In the genomic region with DNA sequence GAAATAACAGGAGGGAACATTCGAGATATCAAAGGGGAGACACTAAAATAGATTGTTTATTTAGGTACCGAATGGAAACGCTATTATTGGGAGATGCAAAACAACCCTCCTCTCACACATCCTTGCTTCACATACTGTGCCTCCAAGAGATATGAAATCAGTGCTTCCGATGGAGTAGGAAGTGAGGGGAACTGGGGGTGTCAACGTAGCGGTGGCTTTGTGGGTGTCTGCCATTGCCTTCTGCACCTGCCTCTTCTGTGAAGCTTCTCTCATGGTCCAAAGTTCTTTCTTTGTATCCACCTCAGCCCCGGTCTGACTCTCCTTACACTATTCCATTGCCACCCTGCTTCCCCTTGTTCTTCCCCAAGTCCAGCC, we compare ENCODE assay signal across 9 mouse cellular contexts.
DNase-seq lines count a peak whose midpoint lies in the region; ATAC-seq and TF ChIP-seq lines count a peak whose summit lies in the region.
"Had no signal": no experiment of that assay in that cellular context is flagged by ENCODE, and none has a peak within 500 bp of the region (broad histone marks: within the 10 kb centered on the region; RNA-seq: fewer than 3 reads in every experiment).

No protein-coding gene starts in this region.

- WGBS in kidney, embryonic 16.5 days = 37% methylated on average over 7 of the region's 7 CpGs
- WGBS in liver, embryonic 15.5 days (ENCODE audit: insufficient replicate concordance) = 23% methylated on average over 7 of the region's 7 CpGs

- peak overlapping the region; percentile 30 for H3K4me3 ChIP-seq in kidney, embryonic 16.5 days (ENCODE audit: low read length)
- H3K4me3 ChIP-seq in cortical plate, adult 2 months (ENCODE audit: insufficient read depth, low read length) = peak overlapping the region; percentile 25
- no peak overlapping the region for H3K4me3 ChIP-seq in liver, embryonic 15.5 days (replicated peaks)

- no peak for DNase-seq in kidney, postnatal 4 days
- no peak for DNase-seq in adrenal gland, postnatal 4 days (ENCODE audit: low spot score in 2 of 2)
- DNase-seq in left cerebral cortex, adult 11 months (ENCODE audit: low spot score) = no peak
- no peak for DNase-seq in adrenal gland, postnatal 10 days

- no peak overlapping the region for H3K27ac ChIP-seq in kidney, embryonic 16.5 days (ENCODE audit: low read length)
- no peak overlapping the region for H3K27ac ChIP-seq in cortical plate, adult 2 months (ENCODE audit: insufficient read depth, low read length)
- no peak overlapping the region for H3K27ac ChIP-seq in liver, embryonic 15.5 days (replicated peaks)

- H3K36me3 ChIP-seq in kidney, embryonic 16.5 days (ENCODE audit: insufficient read depth, low read length) = no peaks in the 10 kb centered on the region
- no peaks in the 10 kb centered on the region for H3K36me3 ChIP-seq in liver, embryonic 15.5 days (replicated peaks)

- H3K27me3 ChIP-seq in kidney, embryonic 16.5 days (ENCODE audit: insufficient read depth, low read length) = no peaks in the 10 kb centered on the region
- peaks cover 23% of the 10 kb centered on the region for H3K27me3 ChIP-seq in liver, embryonic 15.5 days
- H3K27me3 ChIP-seq: Patski had no signal

- peak overlapping the region; percentile 56 for H3K4me2 ChIP-seq in kidney, embryonic 16.5 days (replicated peaks; ENCODE audit: low read depth, low read length)
- H3K4me2 ChIP-seq in liver, embryonic 15.5 days = peak overlapping the region; percentile 50

- no peak for ATAC-seq in kidney, embryonic 16.5 days (ENCODE audit: low FRiP score, low TSS enrichment)
- 0 out of 2 replicates have a peak, but pooled peaks have one; percentile 7 for ATAC-seq in granulocyte monocyte progenitor cell, adult 5-6 weeks (replicated peaks; ENCODE audit: poor library complexity, severe bottlenecking)
- no peak for ATAC-seq in liver, embryonic 15.5 days (ENCODE audit: insufficient read depth)
- ATAC-seq: Patski had no signal

- H3K9me3 ChIP-seq in kidney, embryonic 16.5 days (ENCODE audit: low read length) = no peaks in the 10 kb centered on the region
- H3K9me3 ChIP-seq in liver, embryonic 15.5 days (replicated peaks) = no peaks in the 10 kb centered on the region

- no peak for TF ChIP-seq CTCF in cortical plate, adult 2 months (IDR thresholded peaks at IDR 0.05; ENCODE audit: extremely low read depth, insufficient read depth, low read length)

- TF ChIP-seq POLR2A in cortical plate, adult 2 months (IDR thresholded peaks at IDR 0.05; ENCODE audit: extremely low read depth, insufficient read depth, low read length) = no peak

- H3K4me1 ChIP-seq in kidney, embryonic 16.5 days (ENCODE audit: insufficient read depth, low read length) = peaks cover 16% of the 10 kb centered on the region
- H3K4me1 ChIP-seq in cortical plate, adult 2 months (ENCODE audit: control insufficient read depth, insufficient read depth, low read length) = peaks cover 3% of the 10 kb centered on the region; the same call in 1 of the 2 replicates
- H3K4me1 ChIP-seq in liver, embryonic 15.5 days (replicated peaks) = no peaks in the 10 kb centered on the region

- peak overlapping the region; percentile 40; the same call in 1 of the 2 replicates for H3K9ac ChIP-seq in kidney, embryonic 16.5 days (replicated peaks; ENCODE audit: low read length)
- no peak overlapping the region for H3K9ac ChIP-seq in liver, embryonic 15.5 days
